Mouse (Mus musculus): Measurements from ENCODE around the gene Ptbp3.

DNA sequence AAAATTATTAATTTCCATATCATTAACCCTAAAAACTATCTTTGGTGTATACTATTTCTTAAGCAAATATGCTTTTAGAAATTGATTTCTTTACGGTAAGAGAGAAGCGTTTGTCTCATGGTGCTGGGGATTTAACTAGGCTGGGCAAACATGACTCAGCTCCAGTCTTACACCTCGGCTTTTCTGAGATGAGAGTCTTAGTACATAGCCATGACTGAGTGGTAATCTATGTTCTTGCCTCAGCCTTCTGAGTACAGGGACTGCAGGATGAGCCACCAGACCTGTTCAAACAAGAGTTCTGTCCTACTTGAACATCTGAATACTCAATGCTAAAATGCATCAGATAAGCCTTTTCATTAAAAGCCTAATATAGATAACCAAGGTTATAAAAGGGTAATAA is 24.3 kb downstream of the Ptbp3 start:
- TF ChIP-seq CTCF (IDR thresholded peaks at IDR 0.05; ENCODE audit: low read depth, low read length) (no peak), POLR2A (IDR thresholded peaks at IDR 0.05; ENCODE audit: extremely low read depth, insufficient read depth, low read length) (no peak)
